Mouse (Mus musculus) stomach, embryonic 15.5 days (tissue): ENCODE measurements around the gene Fabp2. TPM values are rescaled to one million over a fixed set of nuclear protein-coding genes. Genes with fewer than 3 reads are reported as not detected.
"Not testable (repeated sequence)": the region's sequence is repeated elsewhere in the genome, so short reads cannot be mapped to it uniquely, and the experiment has no call there.

Experiments
- ATAC-seq: fragments of 200-750 bp; cut with Nextera tagmentation; 2 replicates; pipeline ENCODE4 v1.8.0; 2017; ENCODE audit warnings: low read depth, moderate number of reproducible peaks, moderate TSS enrichment; ENCODE audit not compliant: insufficient read depth, low FRiP score
- H3K27ac ChIP-seq: fragments of 300-500 bp; sonication (generic); 2 replicates; pipeline ENCODE4 v1.5.1; 2015; ENCODE audit warnings: mild to moderate bottlenecking, inconsistent platforms
- H3K27me3 ChIP-seq: fragments of 300-500 bp; sonication (generic); replicated peaks from 2 replicates; pipeline ENCODE4 v1.6.1; 2015; ENCODE audit warnings: inconsistent platforms
- H3K36me3 ChIP-seq: fragments of 300-500 bp; sonication (generic); 2 replicates; pipeline ENCODE4 v1.6.1; 2015; ENCODE audit warnings: inconsistent platforms
- H3K4me1 ChIP-seq: fragments of 300-500 bp; sonication (generic); 2 replicates; pipeline ENCODE4 v1.6.1; 2015; ENCODE audit warnings: inconsistent platforms
- H3K4me2 ChIP-seq: fragments of 300-500 bp; sonication (generic); 2 replicates; pipeline ENCODE4 v1.6.1; 2015; ENCODE audit warnings: mild to moderate bottlenecking, inconsistent platforms
- H3K4me3 ChIP-seq: fragments of 300-500 bp; sonication (generic); replicated peaks from 2 replicates; pipeline ENCODE4 v1.5.1; 2015; ENCODE audit warnings: inconsistent platforms
- H3K9ac ChIP-seq: fragments of 300-500 bp; sonication (generic); 2 replicates; pipeline ENCODE4 v1.6.1; 2015; ENCODE audit warnings: inconsistent platforms
- H3K9me3 ChIP-seq: fragments of 300-500 bp; sonication (generic); 2 replicates; pipeline ENCODE4 v1.6.1; 2016; ENCODE audit warnings: inconsistent platforms
- WGBS: fragments of 180-500 bp; shearing (Covaris S2); methylation state at CpG from one replicate; pipeline ENCODE4 v1.1.7; 2015; 5-methylcytosine and 5-hydroxymethylcytosine counted together
- polyA plus RNA-seq: library from polyadenylated mRNA; unstranded; fragments of >200 nt; fragmentation: Nextera tagmentation; extraction: Ambion mirVana; gene quantifications from 2 replicates; pipeline ENCODE4 v1.2.1, GENCODE M21; 2015

Gene Fabp2
- polyA plus RNA-seq, 1 experiment from 2014 or later = 108 TPM

- H3K27me3 ChIP-seq = no peaks in the 10 kb centered on the region
- H3K4me1 ChIP-seq = peaks cover 4% of the 10 kb centered on the region; the same call in 1 of the 2 replicates
- 65% methylated on average over 8 of the region's 8 CpGs for WGBS
- no peaks in the 10 kb centered on the region for H3K36me3 ChIP-seq
- ATAC-seq = no peak
- H3K4me2 ChIP-seq = no peak overlapping the region
- H3K9me3 ChIP-seq = no peaks in the 10 kb centered on the region
- H3K9ac ChIP-seq = no peak overlapping the region
- peak overlapping the region; percentile 57; the same call in 1 of the 2 replicates for H3K27ac ChIP-seq
- no peak overlapping the region for H3K4me3 ChIP-seq
Observed at GRCm38 (mm10) chr3:122921676-122922527, 27.0 kb downstream of the Fabp2 start.

- 53% methylated on average over 7 of the region's 7 CpGs for WGBS
Observed at GRCm38 (mm10) chr3:122923147-122923546, 28.3 kb downstream of the Fabp2 start.

GRCm38 (mm10) chr3:122924009-122924914 lies 29.4 kb downstream of the Fabp2 start, which contains the start of gene 1810037I17Rik:
TSS of gene 1810037I17Rik (plus strand) at chr3:122924203.
- H3K27ac ChIP-seq = peak within 1 kb of the TSS; percentile 87
- H3K27me3 ChIP-seq = no peaks in the 10 kb centered on the region
- H3K36me3 ChIP-seq = no peaks in the 10 kb centered on the region
- H3K4me3 ChIP-seq = peak within 1 kb of the TSS; percentile 63
- no peaks in the 10 kb centered on the region for H3K9me3 ChIP-seq
- peak; percentile 98 for ATAC-seq
- H3K4me2 ChIP-seq = peak within 1 kb of the TSS; percentile 60
- H3K9ac ChIP-seq = peak within 1 kb of the TSS; percentile 49; the same call in 1 of the 2 replicates
- WGBS = under 1% methylated on average over 68 of the region's 68 CpGs
- peaks cover 4% of the 10 kb centered on the region; the same call in 1 of the 2 replicates for H3K4me1 ChIP-seq

More at GRCm38 (mm10) chr3:122923147-122923546, 28.3 kb downstream of the Fabp2 start:
- Histone ChIP-seq H3K27ac (peak overlapping the region; percentile 87), H3K4me1 (peaks cover 4% of the 10 kb centered on the region; the same call in 1 of the 2 replicates), H3K4me3 (peak overlapping the region; percentile 63; the same call in 1 of the 2 replicates), H3K9ac (no peak overlapping the region), H3K36me3 (no peaks in the 10 kb centered on the region), H3K9me3 (no peaks in the 10 kb centered on the region), H3K4me2 (peak overlapping the region; percentile 58; the same call in 1 of the 2 replicates), H3K27me3 (no peaks in the 10 kb centered on the region)
- ATAC-seq = no peak

- no peaks in the 10 kb centered on the region for H3K9me3 ChIP-seq
- H3K27me3 ChIP-seq = no peaks in the 10 kb centered on the region
- H3K9ac ChIP-seq = no peak overlapping the region
- H3K4me1 ChIP-seq = peaks cover 4% of the 10 kb centered on the region; the same call in 1 of the 2 replicates
- no peak overlapping the region for H3K27ac ChIP-seq
- H3K4me3 ChIP-seq = no peak overlapping the region
- no peak for ATAC-seq
- 88% methylated on average over 6 of the region's 6 CpGs for WGBS
- peaks cover 5% of the 10 kb centered on the region; the same call in 1 of the 2 replicates for H3K36me3 ChIP-seq
- no peak overlapping the region for H3K4me2 ChIP-seq
Observed at GRCm38 (mm10) chr3:122929723-122930122, 34.9 kb downstream of the Fabp2 start.

- 97% methylated on average over 1 of the region's 1 CpGs for WGBS
- Histone ChIP-seq H3K9me3 (no peaks in the 10 kb centered on the region), H3K27ac (no peak overlapping the region), H3K4me1 (no peaks in the 10 kb centered on the region), H3K4me3 (no peak overlapping the region), H3K4me2 (no peak overlapping the region), H3K27me3 (no peaks in the 10 kb centered on the region), H3K9ac (no peak overlapping the region), H3K36me3 (peaks cover 5% of the 10 kb centered on the region; the same call in 1 of the 2 replicates)
- ATAC-seq = no peak
Observed at GRCm38 (mm10) chr3:122932466-122932865, 37.6 kb downstream of the Fabp2 start.

GRCm38 (mm10) chr3:122937176-122937575 lies 42.3 kb downstream of the Fabp2 start:
- 80% methylated on average over 13 of the region's 13 CpGs for WGBS
- H3K36me3 ChIP-seq, H3K27ac ChIP-seq, H3K9ac ChIP-seq, H3K4me1 ChIP-seq, H3K9me3 ChIP-seq, H3K4me2 ChIP-seq, ATAC-seq, H3K4me3 ChIP-seq, H3K27me3 ChIP-seq: not testable (repeated sequence)

GRCm38 (mm10) chr3:122939215-122939614 lies 44.3 kb downstream of the Fabp2 start:
- H3K4me3 ChIP-seq = no peak overlapping the region
- 78% methylated on average over 2 of the region's 2 CpGs for WGBS
- ATAC-seq = no peak
- no peak overlapping the region for H3K9ac ChIP-seq
- H3K27me3 ChIP-seq = no peaks in the 10 kb centered on the region
- no peak overlapping the region for H3K27ac ChIP-seq
- no peak overlapping the region for H3K4me2 ChIP-seq
- no peaks in the 10 kb centered on the region for H3K4me1 ChIP-seq
- H3K36me3 ChIP-seq = no peaks in the 10 kb centered on the region
- H3K9me3 ChIP-seq = no peaks in the 10 kb centered on the region

- WGBS = 68% methylated on average over 6 of the region's 6 CpGs
- no peak overlapping the region for H3K9ac ChIP-seq
- no peak for ATAC-seq
Observed at GRCm38 (mm10) chr3:122943387-122943890, 48.6 kb downstream of the Fabp2 start.

More at GRCm38 (mm10) chr3:122943387-122943890, 48.6 kb downstream of the Fabp2 start:
- Histone ChIP-seq H3K27ac (no peak overlapping the region), H3K4me1 (no peaks in the 10 kb centered on the region), H3K4me3 (no peak overlapping the region), H3K9me3 (no peaks in the 10 kb centered on the region), H3K36me3 (0 out of 2 replicates have a peak, but pooled peaks cover 4% of the 10 kb centered on the region), H3K4me2 (no peak overlapping the region), H3K27me3 (no peaks in the 10 kb centered on the region)

Other genes with a start within 250 kb of the Fabp2 start
- gene Pde5a, start 166.1 kb upstream of the Fabp2 start, polyA plus RNA-seq = 19.5 and 19.8 TPM in 2 replicates
- gene Gm10959, start 24.3 kb downstream of the Fabp2 start, polyA plus RNA-seq = not detected in 2 replicates
- 154 and 190 TPM in 2 replicates for gene 1810037I17Rik, start 29.1 kb downstream of the Fabp2 start, polyA plus RNA-seq
- 15.2 and 18.7 TPM in 2 replicates for gene Usp53, start 89.4 kb downstream of the Fabp2 start, polyA plus RNA-seq
- 0.95 and 1.2 TPM in 2 replicates for gene Myoz2, start 139.9 kb downstream of the Fabp2 start, polyA plus RNA-seq